Mouse (Mus musculus): ENCODE measurements around the gene Pla2r1. TPM values are rescaled to one million over a fixed set of nuclear protein-coding genes. Genes with fewer than 3 reads are reported as not detected.

Gene Pla2r1
- polyA plus RNA-seq (2015; fragmentation: Nextera tagmentation; extraction: Ambion mirVana): 0.46 and 1.1 TPM in 2 replicates

GRCm38 (mm10) chr2:60552902-60553682 is at the start of gene Pla2r1:
Gene Pla2r1 (minus strand): TSS chr2:60553308.

DNA sequence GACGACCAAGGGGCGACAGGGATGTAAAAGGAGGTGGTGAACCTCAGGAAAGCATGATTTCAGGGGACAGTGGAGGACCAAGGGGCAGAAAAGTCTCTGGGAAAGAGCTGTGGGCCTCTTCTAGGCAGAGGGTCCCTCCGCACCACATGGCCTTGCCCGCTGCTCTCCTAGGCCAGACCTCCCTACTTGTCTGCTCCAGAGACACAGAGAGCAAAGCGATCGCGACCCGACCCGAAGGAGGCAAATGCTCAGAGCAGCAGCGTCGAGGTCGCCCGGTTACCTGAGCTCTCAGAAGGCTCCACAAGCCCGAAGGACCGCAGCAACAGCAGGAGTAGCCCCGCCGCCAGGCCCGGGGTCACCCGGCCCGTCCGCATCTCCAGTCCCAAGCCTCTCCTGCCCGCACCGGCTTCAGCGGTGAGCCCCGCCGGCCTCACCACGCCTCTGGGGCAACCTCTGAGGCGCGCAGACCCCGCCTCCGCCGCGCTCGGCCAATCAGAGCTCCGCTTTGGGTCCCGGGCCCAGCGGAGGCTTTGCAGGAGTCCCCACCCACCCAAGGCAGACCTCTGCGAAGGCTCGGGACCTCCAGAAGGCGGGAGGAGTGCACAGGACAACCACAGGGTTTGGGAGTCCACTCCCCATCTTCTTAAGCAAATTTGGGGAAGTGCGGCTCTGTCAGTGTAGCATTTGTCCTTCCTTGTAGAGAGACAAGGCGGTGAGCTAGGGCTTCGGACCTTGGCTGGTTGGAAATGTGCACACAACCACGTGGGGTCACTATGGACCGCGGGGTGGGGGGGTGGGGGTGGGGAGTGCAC is 170.0 kb downstream of the Pla2r1 start, which contains the start of gene Ly75:
Gene Ly75 (minus strand): TSS at position 446 of the 812 bp plus-strand sequence.

Other genes starting within 250 kb of the Pla2r1 start
- 0.94 and 1.6 TPM in 2 replicates for gene Ly75, start 170.0 kb downstream of the Pla2r1 start, polyA plus RNA-seq (2015; fragmentation: Nextera tagmentation; extraction: Ambion mirVana)
- 0.04 TPM in 1 of 2 replicates, not detected in the other for gene Itgb6, start 169.3 kb upstream of the Pla2r1 start, polyA plus RNA-seq (2015; fragmentation: Nextera tagmentation; extraction: Ambion mirVana)

Data from spleen, postnatal 0 days (tissue).